8 mouse cellular contexts compared by ENCODE assay signal in the genomic region with DNA sequence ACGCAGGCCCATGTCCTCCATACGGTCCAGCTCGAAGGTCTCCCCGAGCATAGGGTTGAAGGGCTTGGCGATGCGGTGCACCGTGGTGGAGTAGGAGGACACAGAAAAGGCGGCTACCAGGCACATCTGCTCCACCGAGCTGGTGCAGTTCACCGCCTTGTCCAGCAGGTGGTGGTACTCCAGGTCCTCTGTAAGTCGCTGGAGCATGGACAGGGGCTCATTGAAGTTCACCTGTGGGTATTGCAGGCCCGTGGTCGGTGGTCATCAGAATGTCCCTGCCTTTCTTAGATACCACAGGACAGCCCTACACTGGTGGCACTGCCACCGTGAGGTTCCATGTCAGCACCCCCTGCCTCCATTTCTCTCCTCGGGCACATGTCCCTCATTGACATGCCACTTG.
DNase-seq lines count a peak whose midpoint lies in the region; ATAC-seq and TF ChIP-seq lines count a peak whose summit lies in the region.

No protein-coding gene starts in this region.

- H3K4me3 ChIP-seq in E14TG2a.4 (replicated peaks; ENCODE audit: low read length), result no peak overlapping the region

- DNase-seq in R1 (ENCODE audit: low read depth, low spot score), result peak; percentile 71
- peak; percentile 76 to 78 for DNase-seq in cerebellum, postnatal 36 days
- DNase-seq in gastrocnemius, postnatal 14 days, result peak; percentile 55
- DNase-seq in layer of hippocampus, adult 9-11 months, result peak; percentile 56
- DNase-seq in right cerebral cortex, postnatal 36 days (ENCODE audit: low spot score in 2 of 2), result peak; percentile 59 to 61

- peaks cover 30% of the 10 kb centered on the region for H3K27me3 ChIP-seq in E14TG2a.4 (ENCODE audit: insufficient read depth, low read length)

- intact Hi-C loops in gastrocnemius, postnatal 14 days (cut with DNase I; ENCODE audit: low total_unique reads), result loop anchor here (2.0 kb wide), 1 partner anchor 72 kb away; no protein-coding TSS in a partner anchor

- 0 out of 2 replicates have a peak, but pooled peaks cover 4% of the 10 kb centered on the region for H3K4me1 ChIP-seq in E14TG2a.4 (replicated peaks; ENCODE audit: low read depth, low read length)

- no peaks in the 10 kb centered on the region for H3K9me3 ChIP-seq in E14TG2a.4 (ENCODE audit: low read length)

- peak; percentile 66 for ATAC-seq in megakaryocyte, adult 5-6 weeks (ENCODE audit: poor library complexity, severe bottlenecking)
- no peak for ATAC-seq in inflammation-experienced regulatory T-cells, adult 6 months

- no peaks in the 10 kb centered on the region for H3K36me3 ChIP-seq in E14TG2a.4 (ENCODE audit: insufficient read depth, low read length)

- peak; percentile 88 for TF ChIP-seq CTCF in E14TG2a.4 (conservative IDR thresholded peaks at IDR 0.05; ENCODE audit: low read length)
